Comparison of ENCODE assay signal across 8 mouse cellular contexts in the genomic region with DNA sequence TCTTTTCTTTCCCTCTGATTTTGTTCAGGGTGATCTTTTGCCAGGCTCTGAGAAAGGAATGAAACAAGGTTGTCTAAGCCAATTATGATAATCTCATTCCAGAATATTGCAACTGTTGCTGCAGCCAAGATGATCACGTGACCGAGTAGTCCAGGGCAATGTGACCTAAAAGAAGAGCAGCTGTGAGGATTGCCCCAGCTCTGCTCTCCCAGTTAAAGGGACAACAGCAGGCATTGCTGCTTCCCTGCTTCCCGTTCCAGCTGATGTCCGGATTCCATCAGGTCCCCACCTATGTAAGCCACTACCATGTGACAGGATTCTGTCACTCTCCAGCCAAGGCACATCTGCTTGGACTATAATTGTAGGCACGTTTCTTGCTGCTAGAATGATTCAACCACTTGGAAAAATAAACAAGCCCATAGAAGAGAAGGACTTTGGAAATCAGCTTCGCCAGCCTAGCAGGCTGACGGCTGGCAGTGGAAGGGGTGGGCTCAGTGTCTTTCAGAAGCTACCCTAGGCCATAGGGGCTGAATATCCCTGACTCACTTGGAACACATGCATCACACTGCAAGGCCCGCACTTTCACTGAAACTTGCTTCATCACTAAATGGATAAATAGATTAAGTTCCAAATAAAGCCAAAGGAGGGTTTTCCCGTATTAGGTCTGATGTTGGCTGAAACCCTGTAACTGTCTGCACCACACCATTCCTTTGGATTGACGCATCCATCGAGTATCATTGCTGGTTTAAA. TPM values are rescaled to one million over a fixed set of nuclear protein-coding genes. Genes with fewer than 3 reads are reported as not detected.
A peak's percentile ranks its signal among the peaks of the same experiment; 100 is the strongest.
DNase-seq lines count a peak whose midpoint lies in the region; ATAC-seq and TF ChIP-seq lines count a peak whose summit lies in the region.

No protein-coding gene starts in this region.

- H3K9ac ChIP-seq in forebrain, embryonic 13.5 days: no peak overlapping the region

- intact Hi-C loops in heart, postnatal 36 days (cut with DNase I): no loop called here

- H3K9me3 ChIP-seq in forebrain, embryonic 13.5 days (replicated peaks): no peaks in the 10 kb centered on the region

- WGBS in lung, adult 2 months: 34% methylated on average over 11 of the region's 11 CpGs
- 64% methylated on average over 11 of the region's 11 CpGs for WGBS in forebrain, embryonic 13.5 days

- TF ChIP-seq CTCF in lung, adult 2 months (IDR thresholded peaks at IDR 0.05; ENCODE audit: insufficient read depth, low read length): no peak

- no peaks in the 10 kb centered on the region for H3K36me3 ChIP-seq in forebrain, embryonic 13.5 days (ENCODE audit: poor library complexity, severe bottlenecking)

- 0 out of 2 replicates have a peak, but pooled peaks cover 4% of the 10 kb centered on the region for H3K27me3 ChIP-seq in forebrain, embryonic 13.5 days

- H3K4me3 ChIP-seq in lung, adult 2 months (replicated peaks; ENCODE audit: extremely low read depth, low read depth, low read length): no peak overlapping the region
- H3K4me3 ChIP-seq in forebrain, embryonic 13.5 days: no peak overlapping the region

- peaks cover 8% of the 10 kb centered on the region; the same call in 1 of the 2 replicates for H3K4me1 ChIP-seq in lung, adult 2 months (ENCODE audit: control insufficient read depth, insufficient read depth, low read length)
- peaks cover 13% of the 10 kb centered on the region for H3K4me1 ChIP-seq in forebrain, embryonic 13.5 days

- peak; percentile 48; the same call in 1 of the 2 replicates for TF ChIP-seq POLR2A in lung, adult 2 months (IDR thresholded peaks at IDR 0.05; ENCODE audit: borderline replicate concordance, extremely low read depth, low read depth, low read length)

- no peak for ATAC-seq in forebrain, embryonic 13.5 days

- peak; percentile 69 for DNase-seq in adrenal gland, adult 8-10 months
- no peak for DNase-seq in adrenal gland, postnatal 4 days (ENCODE audit: low spot score in 2 of 2)
- peak; percentile 66 for DNase-seq in 3134 (ENCODE audit: extremely low read depth, insufficient read length, low spot score)
- DNase-seq in fibroblast of lung, adult 2 months (ENCODE audit: low read depth): peak; percentile 41
- peak; percentile 64 to 74 for DNase-seq in heart, postnatal 36 days
- no peak for DNase-seq in lung, adult 2 months
- DNase-seq in right cerebral cortex, adult 2 months (ENCODE audit: low spot score in 2 of 2): peak; percentile 24 to 54

- H3K4me2 ChIP-seq in forebrain, embryonic 13.5 days: no peak overlapping the region

- H3K27ac ChIP-seq in forebrain, embryonic 13.5 days: no peak overlapping the region

RNA-seq across cellular contexts. Expression of a gene that starts 23.8 kb away (rescaled TPM):
- total RNA-seq in adrenal gland, adult 8-10 months (2022): 100 to 1,000 TPM in 3 of 4 experiments, 10 to 100 TPM in 1; 77.4 to 450 (median 220) TPM
- total RNA-seq in adrenal gland, postnatal 4 days (2021): 100 to 1,000 TPM; 192 to 213 TPM
- total RNA-seq in heart, postnatal 36 days (2021): 100 to 1,000 TPM; 210 to 250 TPM
- 59.0 and 70.8 TPM in 2 replicates for polyA plus RNA-seq in lung, adult 2 months (2012; rRNA removed)
- polyA plus RNA-seq in forebrain, embryonic 13.5 days (2015; fragmentation: Nextera tagmentation; extraction: Ambion mirVana): 14.1 and 17.6 TPM in 2 replicates

Comparison
In these comparisons a context has a peak if more than half of its experiments do, and no peak if none do; other contexts are left out.
1. DNase-seq: peak in adrenal gland, adult 8-10 months (single experiment), 3134 (single experiment), fibroblast of lung, adult 2 months (single experiment), heart, postnatal 36 days (2 of 2) and right cerebral cortex, adult 2 months (2 of 2); none in adrenal gland, postnatal 4 days (0 of 2) and lung, adult 2 months (single experiment).